Mouse (Mus musculus): ENCODE results near the gene Nek5. TPM values are rescaled to one million over a fixed set of nuclear protein-coding genes. Genes with fewer than 3 reads are reported as not detected.
A peak's percentile ranks its signal among the peaks of the same experiment; 100 is the strongest.

Nek5 gene
- polyA plus RNA-seq, 1 experiment from 2014 or later, result not detected

DNA sequence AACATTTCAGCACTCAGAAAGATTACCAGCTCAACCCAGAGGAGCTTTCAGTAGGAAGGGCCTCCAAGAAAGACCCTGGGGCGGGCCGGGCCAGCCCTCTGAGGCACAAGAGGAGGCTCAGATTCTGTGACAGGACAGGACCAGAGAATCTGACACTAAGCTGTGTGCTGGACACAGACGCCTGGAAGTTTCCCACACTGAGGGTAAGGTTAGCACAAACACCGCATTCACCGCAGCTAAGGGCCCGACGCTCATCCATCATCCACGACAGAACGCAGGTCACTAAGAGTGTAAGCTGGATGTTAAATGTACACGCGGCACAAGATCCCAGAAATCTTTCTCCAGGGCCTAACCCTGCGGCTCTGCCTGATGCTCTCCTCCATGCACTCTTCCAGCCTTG, 81.1 kb downstream of the Nek5 start:
- Histone ChIP-seq H3K27ac (no peak overlapping the region; the same call in 1 of the 2 replicates), H3K4me3 (replicated peaks) (no peak overlapping the region), H3K4me2 (no peak overlapping the region), H3K4me1 (replicated peaks) (peaks cover 41% of the 10 kb centered on the region), H3K36me3 (peaks cover 12% of the 10 kb centered on the region), H3K9ac (no peak overlapping the region), H3K27me3 (no peaks in the 10 kb centered on the region), H3K9me3 (replicated peaks) (no peaks in the 10 kb centered on the region)
- ATAC-seq (ENCODE audit: low read depth), result no peak
- WGBS (ENCODE audit: insufficient replicate concordance), result 83% methylated on average over 12 of the region's 12 CpGs
- DNase-seq, result no peak

DNA sequence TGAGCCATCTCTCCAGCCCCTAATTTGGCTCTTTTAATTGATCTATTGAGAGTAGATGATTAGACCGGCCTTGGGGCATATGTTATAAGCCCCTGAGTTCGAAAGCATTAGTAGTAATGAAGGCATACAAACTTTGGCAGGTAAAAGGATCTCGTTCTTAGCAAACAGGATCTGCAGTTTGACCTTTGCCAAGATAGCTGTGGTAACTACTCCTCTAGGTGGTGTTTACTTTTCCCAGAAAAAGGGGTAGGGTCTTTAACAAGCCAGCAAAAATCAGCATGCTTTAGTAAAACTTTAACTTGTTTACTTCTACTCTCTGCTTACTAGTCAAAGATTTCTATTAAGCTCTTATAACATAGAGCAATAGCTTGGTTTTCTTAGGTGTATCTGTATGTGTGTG, 82.3 kb downstream of the Nek5 start:
- no peak for ATAC-seq (ENCODE audit: low read depth)
- Histone ChIP-seq H3K4me3 (replicated peaks) (no peak overlapping the region), H3K4me1 (replicated peaks) (peaks cover 41% of the 10 kb centered on the region), H3K36me3 (peaks cover 18% of the 10 kb centered on the region), H3K27ac (no peak overlapping the region), H3K9me3 (replicated peaks) (no peaks in the 10 kb centered on the region), H3K27me3 (no peaks in the 10 kb centered on the region), H3K4me2 (no peak overlapping the region), H3K9ac (no peak overlapping the region)
- 67% methylated on average over 3 of the region's 3 CpGs for WGBS (ENCODE audit: insufficient replicate concordance)
- DNase-seq, result no peak

DNA sequence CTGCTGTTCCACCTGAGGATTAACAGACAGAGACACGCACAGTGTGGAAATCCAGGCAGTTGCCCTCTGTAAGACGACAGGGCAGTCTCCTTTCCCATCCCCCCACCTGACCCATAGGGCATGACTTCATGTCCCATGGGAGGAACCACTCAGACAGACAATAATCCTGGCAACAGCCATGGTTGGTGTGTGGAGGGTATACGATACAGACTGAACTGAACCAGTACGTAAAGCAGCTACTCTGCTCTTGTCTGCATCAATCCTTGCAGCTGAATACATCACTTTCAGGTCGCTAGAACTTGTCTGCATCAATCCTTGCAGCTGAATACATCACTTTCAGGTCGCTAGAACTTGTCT, 84.7 kb downstream of the Nek5 start:
- Histone ChIP-seq H3K9ac (no peak overlapping the region), H3K9me3 (replicated peaks) (no peaks in the 10 kb centered on the region), H3K36me3 (peaks cover 29% of the 10 kb centered on the region), H3K4me2 (peak overlapping the region; percentile 38; the same call in 1 of the 2 replicates), H3K4me1 (replicated peaks) (peaks cover 35% of the 10 kb centered on the region), H3K27ac (peak overlapping the region; percentile 61; the same call in 1 of the 2 replicates), H3K27me3 (no peaks in the 10 kb centered on the region), H3K4me3 (replicated peaks) (no peak overlapping the region)
- ATAC-seq (ENCODE audit: low read depth), result no peak
- no peak for DNase-seq
- 54% methylated on average over 6 of the region's 6 CpGs for WGBS (ENCODE audit: insufficient replicate concordance)

DNA sequence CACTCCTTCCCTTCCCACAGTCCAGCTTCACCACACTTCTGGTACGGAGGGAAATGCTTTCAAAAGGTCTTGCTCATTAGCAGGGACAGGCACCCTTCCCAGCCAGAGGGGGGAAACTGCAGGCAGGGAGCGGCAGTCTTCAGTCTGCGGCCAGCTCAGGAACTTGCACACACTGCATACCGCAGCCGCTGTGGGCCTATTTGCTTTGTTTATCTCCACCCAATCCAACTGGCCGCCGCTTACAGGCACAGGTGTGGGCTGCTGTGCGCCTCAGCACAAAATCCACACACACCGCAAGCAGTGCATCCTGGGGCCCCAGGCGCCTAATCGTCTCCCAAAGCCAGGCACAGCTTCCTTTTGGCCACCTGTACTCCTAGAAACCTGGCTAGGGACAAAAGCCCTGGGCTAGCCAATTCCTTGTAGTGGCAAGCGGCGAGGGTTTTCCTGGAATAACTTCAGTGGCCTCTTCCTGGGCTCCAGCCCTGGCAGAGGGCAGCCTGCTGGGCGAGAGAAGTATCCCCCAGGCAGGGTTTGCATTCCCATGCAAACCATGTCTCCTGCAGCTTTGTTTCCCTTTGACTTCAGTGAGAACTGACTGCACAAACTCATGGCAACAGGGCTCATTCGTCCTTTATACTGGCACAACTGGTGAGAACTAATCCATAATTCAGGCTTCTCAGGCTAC, 85.2 kb downstream of the Nek5 start:
- Histone ChIP-seq H3K9ac (no peak overlapping the region), H3K9me3 (replicated peaks) (no peaks in the 10 kb centered on the region), H3K4me1 (replicated peaks) (peaks cover 30% of the 10 kb centered on the region), H3K4me2 (peak overlapping the region; percentile 38), H3K27me3 (no peaks in the 10 kb centered on the region), H3K27ac (peak overlapping the region; percentile 61), H3K36me3 (peaks cover 29% of the 10 kb centered on the region), H3K4me3 (replicated peaks) (peak overlapping the region; percentile 39)
- WGBS (ENCODE audit: insufficient replicate concordance), result 25% methylated on average over 15 of the region's 15 CpGs
- peak; percentile 68 for ATAC-seq (ENCODE audit: low read depth)
- DNase-seq, result no peak

DNA sequence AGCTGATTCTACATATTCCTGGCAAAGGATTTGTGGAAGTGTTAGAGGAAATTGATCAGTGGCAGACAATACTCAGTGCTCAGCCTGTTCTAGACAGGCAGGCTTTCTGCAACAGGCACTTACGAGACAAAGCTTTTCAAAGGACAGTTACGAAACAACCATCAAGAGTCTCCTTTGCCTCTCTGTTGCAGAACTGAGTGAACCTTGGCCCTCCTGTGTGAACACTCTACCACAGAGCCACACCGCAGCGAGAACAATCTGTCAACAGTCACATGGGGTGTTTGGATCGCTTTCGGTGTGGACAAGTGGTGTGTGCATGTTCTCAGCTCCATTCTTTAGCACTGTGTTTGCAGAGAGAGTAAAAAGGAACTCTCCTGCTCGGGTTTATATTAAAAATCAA, 87.8 kb downstream of the Nek5 start:
- H3K4me1 ChIP-seq (replicated peaks), result peaks cover 15% of the 10 kb centered on the region
- ATAC-seq (ENCODE audit: low read depth) (peak; percentile 66), DNase-seq (no peak)
- H3K9ac ChIP-seq, result no peak overlapping the region
- no peak overlapping the region for H3K4me2 ChIP-seq
- no peaks in the 10 kb centered on the region for H3K27me3 ChIP-seq
- no peak overlapping the region for H3K4me3 ChIP-seq (replicated peaks)
- no peaks in the 10 kb centered on the region for H3K9me3 ChIP-seq (replicated peaks)
- 68% methylated on average over 7 of the region's 7 CpGs for WGBS (ENCODE audit: insufficient replicate concordance)
- H3K27ac ChIP-seq, result no peak overlapping the region
- H3K36me3 ChIP-seq, result peaks cover 29% of the 10 kb centered on the region

DNA sequence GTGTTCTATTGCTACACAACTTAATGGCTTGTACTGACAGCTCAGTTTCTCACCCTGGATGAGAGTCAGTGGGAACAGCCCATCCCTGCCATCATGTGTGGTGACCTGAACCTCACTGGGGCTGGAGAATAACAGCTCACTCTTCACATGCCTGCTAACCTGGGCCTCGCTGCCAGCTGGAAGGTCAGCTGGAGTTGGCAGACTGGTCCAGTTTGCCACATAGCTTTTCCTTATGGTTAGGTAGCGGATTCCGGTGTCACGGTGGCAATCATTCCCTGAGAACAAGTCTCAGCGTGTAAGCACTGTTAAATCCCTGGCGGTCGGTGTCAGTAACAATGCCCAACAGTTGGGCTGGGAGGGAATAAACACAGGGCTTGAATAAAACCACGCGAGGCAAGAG, 88.7 kb downstream of the Nek5 start:
- no peak for ATAC-seq (ENCODE audit: low read depth)
- Histone ChIP-seq H3K27me3 (no peaks in the 10 kb centered on the region), H3K27ac (no peak overlapping the region), H3K4me3 (replicated peaks) (no peak overlapping the region), H3K9ac (no peak overlapping the region), H3K4me2 (no peak overlapping the region), H3K9me3 (replicated peaks) (no peaks in the 10 kb centered on the region), H3K4me1 (replicated peaks) (peaks cover 11% of the 10 kb centered on the region), H3K36me3 (peaks cover 29% of the 10 kb centered on the region)
- DNase-seq, result no peak
- 83% methylated on average over 9 of the region's 9 CpGs for WGBS (ENCODE audit: insufficient replicate concordance)

- Histone ChIP-seq H3K4me2 (no peak overlapping the region), H3K4me1 (replicated peaks) (no peaks in the 10 kb centered on the region), H3K4me3 (replicated peaks) (no peak overlapping the region), H3K9ac (no peak overlapping the region), H3K9me3 (replicated peaks) (no peaks in the 10 kb centered on the region), H3K36me3 (peaks cover 39% of the 10 kb centered on the region), H3K27me3 (no peaks in the 10 kb centered on the region), H3K27ac (no peak overlapping the region)
- 67% methylated on average over 3 of the region's 3 CpGs for WGBS (ENCODE audit: insufficient replicate concordance)
- no peak for DNase-seq
- ATAC-seq (ENCODE audit: low read depth), result no peak
Observed at GRCm38 (mm10) chr8:22030990-22031389, 93.9 kb downstream of the Nek5 start.

GRCm38 (mm10) chr8:22028973-22029372, 95.9 kb downstream of the Nek5 start:
- Histone ChIP-seq H3K27ac (no peak overlapping the region), H3K9me3 (replicated peaks) (no peaks in the 10 kb centered on the region), H3K9ac (no peak overlapping the region), H3K27me3 (no peaks in the 10 kb centered on the region), H3K36me3 (peaks cover 50% of the 10 kb centered on the region), H3K4me3 (replicated peaks) (no peak overlapping the region), H3K4me2 (no peak overlapping the region), H3K4me1 (replicated peaks) (no peaks in the 10 kb centered on the region)
- ATAC-seq (ENCODE audit: low read depth), result peak; percentile 58
- WGBS (ENCODE audit: insufficient replicate concordance), result 75% methylated on average over 3 of the region's 3 CpGs
- no peak for DNase-seq

DNA sequence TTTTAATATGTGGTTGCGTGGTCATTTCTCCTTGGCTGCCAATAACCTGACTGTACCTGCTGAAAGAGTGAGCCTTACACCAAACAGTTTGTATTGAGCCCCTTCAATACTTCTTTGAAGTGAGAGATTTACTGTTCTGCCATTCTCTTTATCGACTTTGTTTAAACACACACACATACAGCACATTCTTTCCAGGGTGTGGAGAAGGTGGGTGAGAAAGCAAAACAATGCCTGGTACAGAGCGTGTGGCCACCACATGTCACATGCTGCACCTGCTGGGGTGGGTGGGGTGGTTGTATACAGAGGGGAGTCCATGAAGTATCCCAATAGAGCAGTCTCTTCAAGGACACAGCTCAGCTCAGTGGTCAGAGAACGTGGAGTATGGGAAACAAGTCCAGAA, 99.6 kb downstream of the Nek5 start:
- H3K9ac ChIP-seq, result no peak overlapping the region
- WGBS (ENCODE audit: insufficient replicate concordance), result 69% methylated on average over 4 of the region's 4 CpGs
- H3K4me2 ChIP-seq, result no peak overlapping the region
- DNase-seq (no peak), ATAC-seq (ENCODE audit: low read depth) (no peak)
- H3K36me3 ChIP-seq, result peaks cover 66% of the 10 kb centered on the region
- no peaks in the 10 kb centered on the region for H3K27me3 ChIP-seq
- H3K27ac ChIP-seq, result no peak overlapping the region
- no peaks in the 10 kb centered on the region for H3K4me1 ChIP-seq (replicated peaks)
- H3K4me3 ChIP-seq (replicated peaks), result no peak overlapping the region
- H3K9me3 ChIP-seq (replicated peaks), result no peaks in the 10 kb centered on the region

Other genes with a start within 250 kb of the Nek5 start
- gene Defb9, start 239.6 kb downstream of the Nek5 start, polyA plus RNA-seq (2015; fragmentation: Nextera tagmentation; extraction: Ambion mirVana), result not detected in 2 replicates
- gene Defb11, start 218.6 kb downstream of the Nek5 start, polyA plus RNA-seq (2015; fragmentation: Nextera tagmentation; extraction: Ambion mirVana), result not detected in 2 replicates
- gene Defb15, start 192.3 kb downstream of the Nek5 start, polyA plus RNA-seq (2015; fragmentation: Nextera tagmentation; extraction: Ambion mirVana), result not detected in 2 replicates
- gene Defb35, start 186.7 kb downstream of the Nek5 start, polyA plus RNA-seq (2015; fragmentation: Nextera tagmentation; extraction: Ambion mirVana), result not detected in 2 replicates
- not detected in 2 replicates for gene Defb13, start 178.3 kb downstream of the Nek5 start, polyA plus RNA-seq (2015; fragmentation: Nextera tagmentation; extraction: Ambion mirVana)
- gene Fam90a1a, start 166.3 kb downstream of the Nek5 start, polyA plus RNA-seq (2015; fragmentation: Nextera tagmentation; extraction: Ambion mirVana), result not detected in 2 replicates
- not detected in 2 replicates for gene Ccdc70, start 155.3 kb downstream of the Nek5 start, polyA plus RNA-seq (2015; fragmentation: Nextera tagmentation; extraction: Ambion mirVana)
- gene Atp7b, start 64.7 kb downstream of the Nek5 start, polyA plus RNA-seq (2015; fragmentation: Nextera tagmentation; extraction: Ambion mirVana), result 10.4 and 13.0 TPM in 2 replicates
- gene Alg11, start 64.3 kb downstream of the Nek5 start, polyA plus RNA-seq (2015; fragmentation: Nextera tagmentation; extraction: Ambion mirVana), result 9.9 and 13.1 TPM in 2 replicates
- gene Nek3, start 41.4 kb upstream of the Nek5 start, polyA plus RNA-seq (2015; fragmentation: Nextera tagmentation; extraction: Ambion mirVana), result 1.5 and 1.7 TPM in 2 replicates
- gene Ckap2, start 60.8 kb upstream of the Nek5 start, polyA plus RNA-seq (2015; fragmentation: Nextera tagmentation; extraction: Ambion mirVana), result 22.2 and 28.5 TPM in 2 replicates
- gene Vps36, start 67.8 kb upstream of the Nek5 start, polyA plus RNA-seq (2015; fragmentation: Nextera tagmentation; extraction: Ambion mirVana), result 11.5 and 12.9 TPM in 2 replicates
- gene Thsd1, start 102.3 kb upstream of the Nek5 start, polyA plus RNA-seq (2015; fragmentation: Nextera tagmentation; extraction: Ambion mirVana), result 1.5 and 2.3 TPM in 2 replicates
- not detected in 2 replicates for gene Tpte, start 158.4 kb upstream of the Nek5 start, polyA plus RNA-seq (2015; fragmentation: Nextera tagmentation; extraction: Ambion mirVana)